24 mouse cellular contexts compared by ENCODE assay signal in the genomic region with DNA sequence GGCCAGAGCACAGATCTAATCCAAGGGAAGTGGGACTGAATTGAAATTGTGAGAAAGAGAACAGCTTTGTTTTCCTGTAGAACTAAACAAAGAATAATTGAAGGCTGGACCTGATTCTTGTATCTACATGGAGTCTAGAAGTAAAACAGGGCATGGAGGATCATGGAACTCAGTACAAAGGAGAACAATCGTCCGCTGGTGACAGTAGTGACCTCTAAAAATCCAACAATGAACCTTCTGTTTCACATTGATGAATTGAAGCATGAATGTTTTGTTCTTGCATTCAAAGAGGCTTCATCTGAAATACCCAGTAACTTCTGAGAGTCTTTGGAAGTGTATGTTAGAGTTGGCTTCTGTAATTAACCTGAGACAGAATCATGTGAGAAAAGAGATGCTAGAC.
A peak's percentile ranks its signal among the peaks of the same experiment; 100 is the strongest.
DNase-seq lines count a peak whose midpoint lies in the region; ATAC-seq lines count a peak whose summit lies in the region.
"Had no signal": no experiment of that assay in that cellular context is flagged by ENCODE, and none has a peak within 500 bp of the region (broad histone marks: within the 10 kb centered on the region; RNA-seq: fewer than 3 reads in every experiment).

No protein-coding gene starts in this region.

- DNase-seq in Muller cell, postnatal 12 days (ENCODE audit: inconsistent ontology term): peak; percentile 36
- DNase-seq in brain, adult 2 months (ENCODE audit: low read depth, low spot score): peak; percentile 80
- peak; percentile 70 for DNase-seq in retina, postnatal 1 day
- no peak for DNase-seq in cerebellum, postnatal 36 days
- no peak for DNase-seq in embryo, embryonic 10 days (ENCODE audit: low spot score)
- DNase-seq: adrenal gland, adult 8-10 months; adrenal gland, postnatal 14 days; adrenal gland, postnatal 36 days; cerebellum, adult 11 months; cerebellum, adult 18-20 months; cerebellum, adult 8-10 months; cerebellum, adult 9-11 months; cerebellum, postnatal 14 days; embryo, embryonic 11 days had no signal

- 85% methylated on average over 2 of the region's 2 CpGs for WGBS in intestine, embryonic 15.5 days

- no peaks in the 10 kb centered on the region for H3K36me3 ChIP-seq in intestine, embryonic 15.5 days
- H3K36me3 ChIP-seq: embryonic facial prominence, embryonic 13.5 days; embryonic facial prominence, embryonic 15.5 days; forebrain, embryonic 10.5 days; forebrain, embryonic 12.5 days had no signal

- no peak overlapping the region for H3K4me3 ChIP-seq in intestine, embryonic 15.5 days (replicated peaks)
- H3K4me3 ChIP-seq: embryonic facial prominence, embryonic 13.5 days; embryonic facial prominence, embryonic 15.5 days; erythroblast, embryonic 14.5 days; forebrain, embryonic 10.5 days; forebrain, embryonic 12.5 days had no signal

- H3K9me3 ChIP-seq in intestine, embryonic 15.5 days: no peaks in the 10 kb centered on the region
- H3K9me3 ChIP-seq: embryonic facial prominence, embryonic 13.5 days; embryonic facial prominence, embryonic 15.5 days; forebrain, embryonic 10.5 days; forebrain, embryonic 12.5 days had no signal

- no peak overlapping the region for H3K4me2 ChIP-seq in intestine, embryonic 15.5 days (replicated peaks)
- H3K4me2 ChIP-seq: embryonic facial prominence, embryonic 13.5 days; embryonic facial prominence, embryonic 15.5 days; forebrain, embryonic 12.5 days had no signal

- no peaks in the 10 kb centered on the region for H3K4me1 ChIP-seq in intestine, embryonic 15.5 days (replicated peaks)
- H3K4me1 ChIP-seq: embryonic facial prominence, embryonic 13.5 days; embryonic facial prominence, embryonic 15.5 days; forebrain, embryonic 10.5 days; forebrain, embryonic 12.5 days had no signal

- ATAC-seq in intestine, embryonic 15.5 days: no peak
- ATAC-seq: activated CD4-positive, CD25-positive, alpha-beta regulatory T cell, adult 4 months; forebrain, embryonic 14.5 days; forebrain, embryonic 16.5 days; Patski had no signal

- no peak overlapping the region for H3K9ac ChIP-seq in intestine, embryonic 15.5 days
- H3K9ac ChIP-seq: embryonic facial prominence, embryonic 13.5 days; embryonic facial prominence, embryonic 15.5 days; forebrain, embryonic 12.5 days had no signal

- H3K27ac ChIP-seq in intestine, embryonic 15.5 days: no peak overlapping the region
- H3K27ac ChIP-seq: embryonic facial prominence, embryonic 13.5 days; embryonic facial prominence, embryonic 15.5 days; forebrain, embryonic 10.5 days; forebrain, embryonic 12.5 days had no signal

- H3K27me3 ChIP-seq in intestine, embryonic 15.5 days (replicated peaks): no peaks in the 10 kb centered on the region
- H3K27me3 ChIP-seq: embryonic facial prominence, embryonic 13.5 days; embryonic facial prominence, embryonic 15.5 days; forebrain, embryonic 12.5 days; Patski had no signal

Comparison
In these comparisons a context has a peak if more than half of its experiments do, and no peak if none do; other contexts are left out.
1. DNase-seq: peak in Muller cell, postnatal 12 days (single experiment), brain, adult 2 months (single experiment) and retina, postnatal 1 day (single experiment); none in cerebellum, postnatal 36 days (0 of 2) and embryo, embryonic 10 days (single experiment).